12 mouse cellular contexts compared by ENCODE assay signal in genomic region chr3:26095551-26095950, GRCm38 (mm10).
DNase-seq lines count a peak whose midpoint lies in the region; ATAC-seq and TF ChIP-seq lines count a peak whose summit lies in the region.
"Had no signal": no experiment of that assay in that cellular context is flagged by ENCODE, and none has a peak within 500 bp of the region (broad histone marks: within the 10 kb centered on the region; RNA-seq: fewer than 3 reads in every experiment).

No protein-coding gene starts in this region.

- H3K9me3 ChIP-seq in kidney, embryonic 15.5 days (replicated peaks), result no peaks in the 10 kb centered on the region
- no peaks in the 10 kb centered on the region for H3K9me3 ChIP-seq in forebrain, embryonic 16.5 days (ENCODE audit: control insufficient read depth, low read length)
- H3K9me3 ChIP-seq: limb, embryonic 15.5 days; midbrain, embryonic 13.5 days had no signal

- peaks cover 4% of the 10 kb centered on the region for H3K27me3 ChIP-seq in Patski
- no peaks in the 10 kb centered on the region for H3K27me3 ChIP-seq in kidney, embryonic 15.5 days
- no peaks in the 10 kb centered on the region for H3K27me3 ChIP-seq in forebrain, embryonic 16.5 days (replicated peaks; ENCODE audit: control insufficient read depth, insufficient read depth, low read length)
- H3K27me3 ChIP-seq: limb, embryonic 15.5 days; midbrain, embryonic 13.5 days had no signal

- H3K27ac ChIP-seq in layer of hippocampus, adult 2 months, result no peak overlapping the region
- H3K27ac ChIP-seq in kidney, embryonic 15.5 days, result no peak overlapping the region
- no peak overlapping the region for H3K27ac ChIP-seq in forebrain, embryonic 16.5 days (ENCODE audit: low read length)
- H3K27ac ChIP-seq: limb, embryonic 15.5 days; midbrain, embryonic 13.5 days had no signal

- POLR2A ChIA-PET in Patski (lab: Charles Lee), result interaction anchor here (0.6 kb wide), 1 partner anchor 259 kb away, joined by 3 read pairs; no protein-coding TSS in a partner anchor

- no peak overlapping the region for H3K4me3 ChIP-seq in layer of hippocampus, adult 2 months
- no peak overlapping the region for H3K4me3 ChIP-seq in kidney, embryonic 15.5 days (replicated peaks)
- H3K4me3 ChIP-seq in forebrain, embryonic 16.5 days (replicated peaks; ENCODE audit: low read length), result no peak overlapping the region
- H3K4me3 ChIP-seq: limb, embryonic 15.5 days; midbrain, embryonic 13.5 days had no signal

- DNase-seq in cerebellum, adult 18-20 months, result peak; percentile 30 to 33
- no peak for DNase-seq in cerebellum, adult 11-12 months
- DNase-seq in layer of hippocampus, adult 2 months (ENCODE audit: low spot score in 2 of 2), result no peak
- DNase-seq in layer of hippocampus, postnatal 10 days (ENCODE audit: low spot score in 2 of 2), result no peak
- DNase-seq in Patski (ENCODE audit: low read depth, low spot score), result no peak
- DNase-seq: gastrocnemius, postnatal 10 days had no signal

- no peaks in the 10 kb centered on the region for H3K36me3 ChIP-seq in kidney, embryonic 15.5 days
- no peaks in the 10 kb centered on the region for H3K36me3 ChIP-seq in forebrain, embryonic 16.5 days (ENCODE audit: control insufficient read depth, insufficient read depth)
- H3K36me3 ChIP-seq: limb, embryonic 15.5 days; midbrain, embryonic 13.5 days had no signal

- H3K4me2 ChIP-seq in kidney, embryonic 15.5 days, result no peak overlapping the region
- H3K4me2 ChIP-seq in forebrain, embryonic 16.5 days (ENCODE audit: low read length), result no peak overlapping the region
- H3K4me2 ChIP-seq: limb, embryonic 15.5 days; midbrain, embryonic 13.5 days had no signal

- peak; percentile 69 for ATAC-seq in Patski
- 0 out of 2 replicates have a peak, but pooled peaks have one; percentile 58 for ATAC-seq in kidney, embryonic 15.5 days (replicated peaks; ENCODE audit: low FRiP score)
- ATAC-seq in inflammation-experienced regulatory T-cells, adult 6 months, result no peak
- no peak for ATAC-seq in forebrain, embryonic 16.5 days
- ATAC-seq: hindbrain, embryonic 16.5 days; midbrain, embryonic 13.5 days had no signal

- H3K9ac ChIP-seq in kidney, embryonic 15.5 days, result no peak overlapping the region
- no peak overlapping the region for H3K9ac ChIP-seq in forebrain, embryonic 16.5 days (replicated peaks; ENCODE audit: low read depth, low read length)
- H3K9ac ChIP-seq: limb, embryonic 15.5 days; midbrain, embryonic 13.5 days had no signal

- in situ Hi-C loops in Patski (cut with MboI; ENCODE audit: low pct_unique_long_range_greater_than_20kb), result no loop called here

- CTCF ChIA-PET in Patski (lab: Charles Lee), result interaction anchor here (1.2 to 1.4 kb wide), 2 partner anchors 11 to 259 kb away, joined by 3 read pairs; no protein-coding TSS in a partner anchor

- H3K4me1 ChIP-seq in kidney, embryonic 15.5 days, result no peaks in the 10 kb centered on the region
- H3K4me1 ChIP-seq in forebrain, embryonic 16.5 days (replicated peaks; ENCODE audit: control insufficient read depth, insufficient read depth, low read length), result no peaks in the 10 kb centered on the region
- H3K4me1 ChIP-seq: limb, embryonic 15.5 days; midbrain, embryonic 13.5 days had no signal

- peak; percentile 83 for TF ChIP-seq CTCF in layer of hippocampus, adult 2 months (conservative IDR thresholded peaks at IDR 0.05)
- TF ChIP-seq CTCF in Patski (IDR thresholded peaks at IDR 0.05), result peak; percentile 63

Comparison
In these comparisons a context has a peak if more than half of its experiments do, and no peak if none do; other contexts are left out.
1. DNase-seq: peak in cerebellum, adult 18-20 months (2 of 2); none in cerebellum, adult 11-12 months (single experiment), layer of hippocampus, adult 2 months (0 of 2), layer of hippocampus, postnatal 10 days (0 of 2) and Patski (single experiment).
2. ATAC-seq: peak in Patski (single experiment) and kidney, embryonic 15.5 days (single experiment); none in inflammation-experienced regulatory T-cells, adult 6 months (single experiment) and forebrain, embryonic 16.5 days (single experiment).